Mouse (Mus musculus) limb, embryonic 11.5 days (tissue): ENCODE data around the gene Srm. TPM values are rescaled to one million over a fixed set of nuclear protein-coding genes. Genes with fewer than 3 reads are reported as not detected.

Experiments
- polyA plus RNA-seq: library from polyadenylated mRNA; unstranded; fragments of >200 nt; fragmentation: Nextera tagmentation; extraction: Ambion mirVana; gene quantifications from 2 replicates; pipeline ENCODE4 v1.2.1, GENCODE M21; 2014

The Srm gene
- polyA plus RNA-seq, 1 experiment from 2014 or later = 212 TPM

Other genes with a start within 250 kb of the Srm start
- gene Ubiad1, start 146.7 kb upstream of the Srm start, polyA plus RNA-seq = 15.2 and 15.9 TPM in 2 replicates
- 23.0 and 27.3 TPM in 2 replicates for gene Mtor, start 142.9 kb upstream of the Srm start, polyA plus RNA-seq
- gene Angptl7, start 91.0 kb upstream of the Srm start, polyA plus RNA-seq = 0.11 and 0.17 TPM in 2 replicates
- gene Exosc10, start 33.1 kb upstream of the Srm start, polyA plus RNA-seq = 112 and 119 TPM in 2 replicates
- gene Masp2, start 11.1 kb downstream of the Srm start, polyA plus RNA-seq = 0.16 TPM in 1 of 2 replicates, not detected in the other
- 198 and 237 TPM in 2 replicates for gene Tardbp, start 35.5 kb downstream of the Srm start, polyA plus RNA-seq
- not detected in 2 replicates for gene Gm572, start 51.8 kb downstream of the Srm start, polyA plus RNA-seq
- gene Casz1, start 212.9 kb downstream of the Srm start, polyA plus RNA-seq = 1.5 and 1.6 TPM in 2 replicates